Mouse (Mus musculus): ENCODE results near the gene Ginm1.

- TF ChIP-seq CTCF (IDR thresholded peaks at IDR 0.05; ENCODE audit: low read depth) (no peak), EP300 (IDR thresholded peaks at IDR 0.05; ENCODE audit: low read depth) (no peak)
Measured at GRCm38 (mm10) chr10:7778361-7778760, 14.3 kb downstream of the Ginm1 start.
